Mouse (Mus musculus) cerebellum, adult 2 months (tissue): ENCODE data around the gene Wdr31. TPM values are rescaled to one million over a fixed set of nuclear protein-coding genes. Genes with fewer than 3 reads are reported as not detected.

Experiments used
- DNase-seq, 2 experiments: peaks; one replicate each; pipeline ENCODE4 v3.0.0; 2021
- H3K27ac ChIP-seq: fragments of 200-500 bp; 2 replicates; pipeline ENCODE4 v1.5.1; 2012; ENCODE audit warnings: low read length, control low read depth, inconsistent platforms; ENCODE audit not compliant: insufficient read depth
- H3K27me3 ChIP-seq: fragments of 200-500 bp; 2 replicates; pipeline ENCODE4 v1.6.1; 2012; ENCODE audit warnings: inconsistent platforms, mild to moderate bottlenecking, low read length, moderate library complexity; ENCODE audit not compliant: control insufficient read depth, insufficient read depth
- H3K4me1 ChIP-seq: fragments of 200-500 bp; 2 replicates; pipeline ENCODE4 v1.6.1; 2011; ENCODE audit warnings: low read length; ENCODE audit not compliant: control insufficient read depth, insufficient read depth
- H3K4me3 ChIP-seq: fragments of 200-500 bp; replicated peaks from 2 replicates; pipeline ENCODE3; 2011; ENCODE audit warnings: mild to moderate bottlenecking, low read depth, low read length, control low read depth; ENCODE audit not compliant: insufficient read depth
- CTCF ChIP-seq: fragments of 200-500 bp; IDR thresholded peaks from 2 replicates; pipeline ENCODE4 v1.5.1; 2011; ENCODE audit warnings: low read depth, mild to moderate bottlenecking, control low read depth, low read length, moderate library complexity, borderline replicate concordance; ENCODE audit not compliant: insufficient read depth
- POLR2A ChIP-seq: fragments of 200-500 bp; IDR thresholded peaks from 2 replicates; pipeline ENCODE4 v1.6.1; 2011; ENCODE audit warnings: low read length, control low read depth, borderline replicate concordance; ENCODE audit not compliant: insufficient read depth
- WGBS: fragments of 180-500 bp; shearing (Covaris S2); methylation state at CpG from one replicate; pipeline ENCODE4 v1.1.7; 2018; 5-methylcytosine and 5-hydroxymethylcytosine counted together
- polyA plus RNA-seq: library from polyadenylated mRNA; depleted of rRNA; stranded (reverse); fragments of >200 nt; gene quantifications from 2 replicates; pipeline ENCODE4 v1.2.3, GENCODE M21; 2012

Wdr31 gene
- polyA plus RNA-seq, 1 experiment = 3.1 TPM

GRCm38 (mm10) chr4:62492682-62493081 lies 22.0 kb upstream of the Wdr31 start:
- TF ChIP-seq POLR2A = no peak
- no peak for TF ChIP-seq CTCF
- Histone ChIP-seq H3K4me3 (no peak overlapping the region), H3K27ac (no peak overlapping the region), H3K27me3 (no peaks in the 10 kb centered on the region), H3K4me1 (peaks cover 13% of the 10 kb centered on the region)
- 60% methylated on average over 2 of the region's 2 CpGs for WGBS
- DNase-seq = no peak

- TF ChIP-seq CTCF (no peak), POLR2A (no peak)
- no peaks in the 10 kb centered on the region for H3K27me3 ChIP-seq
- DNase-seq = no peak
- WGBS = 75% methylated on average over 2 of the region's 2 CpGs
- H3K4me1 ChIP-seq = no peaks in the 10 kb centered on the region
- H3K4me3 ChIP-seq = no peak overlapping the region
- no peak overlapping the region for H3K27ac ChIP-seq
These were observed 17.2 kb upstream of the Wdr31 start for GRCm38 (mm10) chr4:62487914-62488313.

GRCm38 (mm10) chr4:62487172-62487571 lies 16.5 kb upstream of the Wdr31 start:
- no peak for DNase-seq
- no peak for TF ChIP-seq POLR2A
- no peak for TF ChIP-seq CTCF
- 95% methylated on average over 5 of the region's 5 CpGs for WGBS

GRCm38 (mm10) chr4:62486162-62486696 lies 15.5 kb upstream of the Wdr31 start:
- no peaks in the 10 kb centered on the region for H3K4me1 ChIP-seq
- H3K27me3 ChIP-seq = no peaks in the 10 kb centered on the region
- H3K27ac ChIP-seq = no peak overlapping the region
- WGBS = 84% methylated on average over 15 of the region's 15 CpGs
- no peak overlapping the region for H3K4me3 ChIP-seq
- no peak for DNase-seq
- TF ChIP-seq POLR2A (no peak), CTCF (no peak)

More at GRCm38 (mm10) chr4:62487172-62487571, 16.5 kb upstream of the Wdr31 start:
- H3K4me3 ChIP-seq = no peak overlapping the region
- no peaks in the 10 kb centered on the region for H3K27me3 ChIP-seq
- no peak overlapping the region for H3K27ac ChIP-seq
- no peaks in the 10 kb centered on the region for H3K4me1 ChIP-seq

- Histone ChIP-seq H3K27me3 (no peaks in the 10 kb centered on the region), H3K4me3 (no peak overlapping the region), H3K27ac (no peak overlapping the region), H3K4me1 (no peaks in the 10 kb centered on the region)
- peak in 1 of 2 experiments; percentile 46 for DNase-seq
- TF ChIP-seq CTCF (no peak), POLR2A (no peak)
- 62% methylated on average over 8 of the region's 8 CpGs for WGBS
These were observed 14.9 kb upstream of the Wdr31 start for GRCm38 (mm10) chr4:62485450-62486161.

GRCm38 (mm10) chr4:62484928-62485327 lies 14.2 kb upstream of the Wdr31 start:
- DNase-seq = no peak
- TF ChIP-seq CTCF = no peak
- no peak for TF ChIP-seq POLR2A
- Histone ChIP-seq H3K27me3 (no peaks in the 10 kb centered on the region), H3K4me1 (no peaks in the 10 kb centered on the region), H3K4me3 (no peak overlapping the region), H3K27ac (no peak overlapping the region)
- 87% methylated on average over 3 of the region's 3 CpGs for WGBS

GRCm38 (mm10) chr4:62480709-62481605 lies 10.3 kb upstream of the Wdr31 start:
- Histone ChIP-seq H3K27me3 (no peaks in the 10 kb centered on the region), H3K4me3 (no peak overlapping the region), H3K4me1 (0 out of 2 replicates have a peak, but pooled peaks cover 3% of the 10 kb centered on the region), H3K27ac (no peak overlapping the region)
- TF ChIP-seq CTCF (no peak), POLR2A (no peak)
- 59% methylated on average over 10 of the region's 10 CpGs for WGBS
- no peak for DNase-seq
